Mouse (Mus musculus) hindbrain, embryonic 11.5 days (tissue): ENCODE results near the gene Nkx6-1. TPM values are rescaled to one million over a fixed set of nuclear protein-coding genes. Genes with fewer than 3 reads are reported as not detected.

Source experiments
- ATAC-seq: fragments of 200-750 bp; cut with Nextera tagmentation; 2 replicates; pipeline ENCODE4 v1.8.0; 2017; ENCODE audit warnings: mild to moderate bottlenecking, moderate TSS enrichment, moderate library complexity; ENCODE audit not compliant: low FRiP score
- DNase-seq: peaks from one replicate; pipeline ENCODE4 v3.0.0-alpha.2; 2015; ENCODE audit warnings: low spot score
- H3K27ac ChIP-seq: fragments of 300-500 bp; sonication (generic); 2 replicates; pipeline ENCODE4 v1.5.1; 2014; ENCODE audit warnings: mild to moderate bottlenecking, low read depth, low read length
- H3K27me3 ChIP-seq: fragments of 300-500 bp; sonication (generic); 2 replicates; pipeline ENCODE4 v1.6.1; 2014; ENCODE audit warnings: mild to moderate bottlenecking, low read length, moderate library complexity, mixed read lengths; ENCODE audit not compliant: control insufficient read depth, insufficient read depth
- H3K36me3 ChIP-seq: fragments of 300-500 bp; sonication (generic); 2 replicates; pipeline ENCODE4 v1.6.1; 2014; ENCODE audit warnings: mild to moderate bottlenecking, low read length, moderate library complexity, mixed read lengths; ENCODE audit not compliant: control insufficient read depth, insufficient read depth
- H3K4me1 ChIP-seq: fragments of 300-500 bp; sonication (generic); replicated peaks from 2 replicates; pipeline ENCODE4 v1.6.1; 2014; ENCODE audit warnings: low read length, mixed read lengths; ENCODE audit not compliant: control insufficient read depth, insufficient read depth
- H3K4me2 ChIP-seq: fragments of 300-500 bp; sonication (generic); replicated peaks from 2 replicates; pipeline ENCODE4 v1.6.1; 2014; ENCODE audit warnings: mild to moderate bottlenecking, low read depth, low read length
- H3K4me3 ChIP-seq: fragments of 300-500 bp; sonication (generic); 2 replicates; pipeline ENCODE4 v1.5.1; 2014; ENCODE audit warnings: low read depth, low read length
- H3K9ac ChIP-seq: fragments of 300-500 bp; sonication (generic); 2 replicates; pipeline ENCODE4 v1.6.1; 2014; ENCODE audit warnings: low read depth, low read length
- H3K9me3 ChIP-seq: fragments of 300-500 bp; sonication (generic); 2 replicates; pipeline ENCODE4 v1.6.1; 2016; ENCODE audit warnings: low read length; ENCODE audit not compliant: control insufficient read depth
- WGBS: fragments of 180-500 bp; shearing (Covaris S2); extraction: QIAGEN DNeasy Blood & Tissue Kit; methylation state at CpG from one replicate; pipeline ENCODE4 v1.1.7; 2014; 5-methylcytosine and 5-hydroxymethylcytosine counted together
- polyA plus RNA-seq: library from polyadenylated mRNA; unstranded; fragments of >200 nt; fragmentation: Nextera tagmentation; extraction: Ambion mirVana; gene quantifications from 2 replicates; pipeline ENCODE4 v1.2.1, GENCODE M21; 2014

Gene Nkx6-1
- 9.8 and 14.7 TPM in 2 replicates for polyA plus RNA-seq

DNA sequence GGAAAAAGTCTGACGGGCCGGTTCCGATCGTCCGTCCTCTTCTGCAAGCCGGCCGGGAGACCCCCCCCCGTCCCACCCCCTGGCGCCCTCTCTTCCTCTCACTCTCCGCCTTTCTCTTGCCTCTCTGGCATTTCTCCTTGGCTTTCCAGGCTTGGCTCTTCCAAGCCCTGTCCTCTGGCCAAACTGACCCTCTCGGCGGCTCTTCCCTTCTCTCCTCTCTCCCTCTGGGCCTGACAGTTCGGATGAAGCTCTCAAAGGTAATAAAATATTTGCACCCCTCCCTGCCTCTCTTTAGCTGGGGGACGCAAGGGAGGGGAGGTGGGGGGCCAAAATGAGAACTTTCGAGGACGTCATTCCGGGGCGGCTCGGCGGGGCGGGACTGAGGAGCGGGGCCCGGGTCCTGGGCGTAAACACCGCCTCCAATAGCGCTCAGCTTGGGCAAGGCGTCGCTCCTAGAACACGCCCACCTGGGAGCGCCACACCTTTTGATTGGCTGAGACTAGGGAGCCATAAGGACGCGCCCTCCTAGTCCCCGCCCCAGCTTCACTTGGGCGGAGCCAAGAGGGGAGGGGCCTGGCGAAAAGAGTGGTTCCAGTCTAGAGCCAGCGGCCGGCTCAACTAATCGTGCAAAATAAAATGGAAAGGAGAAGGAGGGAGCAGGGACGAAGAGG is at the start of gene Nkx6-1:
Gene Nkx6-1 (minus strand): TSS at position 52 of the 671 bp plus-strand sequence.
- Histone ChIP-seq H3K4me2 (peak within 1 kb of the TSS; percentile 49), H3K9ac (peak within 1 kb of the TSS; percentile 66), H3K4me3 (peak within 1 kb of the TSS; percentile 54), H3K9me3 (no peaks in the 10 kb centered on the region), H3K36me3 (no peaks in the 10 kb centered on the region), H3K27ac (peak within 1 kb of the TSS; percentile 82), H3K4me1 (peaks cover 11% of the 10 kb centered on the region), H3K27me3 (peaks cover 76% of the 10 kb centered on the region)
- ATAC-seq (peak; percentile 98), DNase-seq (peak; percentile 96)
- WGBS = under 1% methylated on average over 38 of the region's 39 CpGs

DNA sequence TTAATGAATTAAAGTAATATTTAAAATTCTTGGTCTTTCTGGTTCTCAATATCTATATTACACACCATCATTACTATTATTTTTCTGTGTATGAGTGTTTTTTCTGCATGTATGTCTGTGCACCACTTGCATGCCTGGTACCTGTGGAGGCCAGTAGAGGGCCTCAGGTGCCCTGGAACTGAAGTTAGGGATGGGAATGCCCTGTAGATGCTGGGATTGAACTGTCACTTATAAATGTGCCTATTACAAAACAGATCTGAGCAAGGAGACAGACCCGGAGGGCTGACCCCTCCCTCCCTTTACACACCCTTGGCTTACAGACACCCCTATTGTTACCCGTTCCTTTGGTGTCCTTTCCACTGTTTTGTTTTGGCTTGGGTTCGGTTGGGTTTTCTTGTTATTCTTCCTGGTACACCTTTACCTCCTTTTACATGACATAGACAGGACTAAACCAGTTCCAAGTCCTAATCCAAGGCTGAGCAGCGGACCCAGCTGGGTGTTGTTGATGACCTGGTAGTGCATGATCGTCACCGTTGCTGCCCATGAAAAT is 48.3 kb upstream of the Nkx6-1 start:
- no peaks in the 10 kb centered on the region for H3K9me3 ChIP-seq
- no peak overlapping the region for H3K4me2 ChIP-seq
- no peak overlapping the region for H3K9ac ChIP-seq
- no peaks in the 10 kb centered on the region for H3K4me1 ChIP-seq
- 81% methylated on average over 6 of the region's 6 CpGs for WGBS
- H3K27ac ChIP-seq = no peak overlapping the region
- no peak for ATAC-seq
- H3K27me3 ChIP-seq = no peaks in the 10 kb centered on the region
- no peak overlapping the region for H3K4me3 ChIP-seq
- H3K36me3 ChIP-seq = no peaks in the 10 kb centered on the region
- no peak for DNase-seq

DNA sequence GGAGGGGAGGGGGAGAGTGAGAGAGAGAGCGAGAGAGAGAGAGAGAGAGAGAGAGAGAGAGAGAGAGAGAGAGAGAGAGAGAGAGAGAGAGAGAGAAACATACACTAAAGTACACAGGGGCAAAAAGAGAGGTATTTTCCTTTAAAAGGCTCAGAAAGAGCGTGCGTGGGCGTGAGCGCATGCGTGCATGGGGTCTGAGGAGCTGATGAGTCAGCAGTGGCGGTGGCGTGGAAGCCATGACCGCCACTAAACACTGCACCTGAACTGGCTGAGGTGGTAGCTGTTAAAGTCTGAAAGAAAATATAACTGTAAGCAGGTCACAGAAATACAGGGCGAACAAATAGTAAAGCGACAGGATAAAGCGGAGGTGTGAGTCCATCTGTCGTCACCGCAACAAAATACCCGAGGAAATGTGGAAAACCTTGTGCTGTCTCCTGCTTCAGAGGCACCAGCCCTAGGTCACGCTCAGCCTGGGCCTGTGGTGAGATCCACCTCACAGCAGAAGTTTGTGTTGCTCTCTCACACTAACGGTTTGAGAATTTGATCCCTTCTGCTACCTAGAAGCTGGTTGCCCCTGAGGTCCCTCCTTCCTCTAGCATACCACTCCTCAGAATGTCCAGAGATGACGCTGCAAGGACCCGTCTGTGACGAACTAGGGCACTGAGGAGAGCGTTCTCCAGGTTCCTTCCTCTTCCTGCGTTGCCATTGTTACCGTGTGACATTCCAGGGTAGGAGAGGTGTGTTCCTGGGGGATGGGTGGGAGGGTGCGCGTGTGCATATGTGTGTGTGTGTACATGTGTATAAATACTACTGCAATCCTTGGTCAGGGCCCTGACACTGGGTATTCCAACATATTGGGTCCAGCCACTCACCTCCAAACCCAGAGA is 38.8 kb upstream of the Nkx6-1 start:
- Histone ChIP-seq H3K36me3 (no peaks in the 10 kb centered on the region), H3K4me3 (no peak overlapping the region), H3K4me2 (no peak overlapping the region), H3K4me1 (no peaks in the 10 kb centered on the region), H3K9me3 (no peaks in the 10 kb centered on the region), H3K9ac (no peak overlapping the region), H3K27ac (no peak overlapping the region), H3K27me3 (no peaks in the 10 kb centered on the region)
- ATAC-seq = no peak
- 72% methylated on average over 24 of the region's 25 CpGs for WGBS
- no peak for DNase-seq

- ATAC-seq (no peak), DNase-seq (no peak)
- 87% methylated on average over 11 of the region's 11 CpGs for WGBS
- Histone ChIP-seq H3K9ac (no peak overlapping the region), H3K4me1 (no peaks in the 10 kb centered on the region), H3K4me3 (no peak overlapping the region), H3K4me2 (no peak overlapping the region), H3K9me3 (no peaks in the 10 kb centered on the region), H3K36me3 (no peaks in the 10 kb centered on the region), H3K27me3 (no peaks in the 10 kb centered on the region), H3K27ac (no peak overlapping the region)
Observed at GRCm38 (mm10) chr5:101702636-101703035, 37.8 kb upstream of the Nkx6-1 start.

GRCm38 (mm10) chr5:101700607-101701006 is 35.8 kb upstream of the Nkx6-1 start:
- Histone ChIP-seq H3K36me3 (no peaks in the 10 kb centered on the region), H3K9ac (no peak overlapping the region), H3K4me1 (no peaks in the 10 kb centered on the region), H3K4me2 (no peak overlapping the region), H3K4me3 (no peak overlapping the region), H3K9me3 (no peaks in the 10 kb centered on the region), H3K27ac (no peak overlapping the region), H3K27me3 (no peaks in the 10 kb centered on the region)
- peak; percentile 79 for DNase-seq
- ATAC-seq = no peak
- WGBS = 17% methylated on average over 3 of the region's 3 CpGs

- H3K9ac ChIP-seq = no peak overlapping the region
- H3K36me3 ChIP-seq = no peaks in the 10 kb centered on the region
- H3K9me3 ChIP-seq = no peaks in the 10 kb centered on the region
- no peaks in the 10 kb centered on the region for H3K27me3 ChIP-seq
- H3K27ac ChIP-seq = no peak overlapping the region
- H3K4me3 ChIP-seq = no peak overlapping the region
- H3K4me2 ChIP-seq = no peak overlapping the region; the same call in 1 of the 2 replicates
- H3K4me1 ChIP-seq = no peaks in the 10 kb centered on the region
- DNase-seq = peak; percentile 83
- 19% methylated on average over 15 of the region's 15 CpGs for WGBS
- peak; percentile 68; the same call in 1 of the 2 replicates for ATAC-seq
Observed at GRCm38 (mm10) chr5:101688581-101688980, 23.8 kb upstream of the Nkx6-1 start.

DNA sequence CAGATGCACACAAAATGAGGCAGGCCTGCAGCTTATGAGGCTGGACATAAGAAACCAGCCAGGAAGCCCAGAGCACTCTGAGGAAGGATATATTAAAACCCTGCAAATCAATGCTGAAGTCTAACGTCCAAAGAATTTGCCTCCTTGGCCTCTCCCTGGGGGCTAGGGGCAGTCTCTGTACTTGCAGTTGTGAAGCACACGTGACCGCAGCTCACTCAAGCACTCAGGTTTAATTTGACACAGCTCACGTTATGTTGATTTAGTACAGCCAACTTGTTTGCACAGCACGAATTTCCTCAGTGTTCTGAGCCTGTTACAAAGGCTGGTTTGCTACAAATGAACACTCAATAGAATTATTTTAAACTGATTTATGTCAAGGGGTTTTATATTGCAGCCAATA is 18.5 kb upstream of the Nkx6-1 start:
- Histone ChIP-seq H3K9ac (no peak overlapping the region), H3K36me3 (no peaks in the 10 kb centered on the region), H3K4me1 (no peaks in the 10 kb centered on the region), H3K27ac (no peak overlapping the region), H3K4me2 (no peak overlapping the region), H3K27me3 (no peaks in the 10 kb centered on the region), H3K4me3 (no peak overlapping the region), H3K9me3 (no peaks in the 10 kb centered on the region)
- DNase-seq = no peak
- no peak for ATAC-seq
- 54% methylated on average over 5 of the region's 5 CpGs for WGBS

- WGBS = 85% methylated on average over 6 of the region's 6 CpGs
Observed at GRCm38 (mm10) chr5:101680338-101680737, 15.5 kb upstream of the Nkx6-1 start.

More at GRCm38 (mm10) chr5:101680338-101680737, 15.5 kb upstream of the Nkx6-1 start:
- Histone ChIP-seq H3K4me1 (no peaks in the 10 kb centered on the region), H3K36me3 (no peaks in the 10 kb centered on the region), H3K4me3 (no peak overlapping the region), H3K27ac (no peak overlapping the region), H3K9me3 (no peaks in the 10 kb centered on the region), H3K9ac (no peak overlapping the region), H3K4me2 (no peak overlapping the region), H3K27me3 (no peaks in the 10 kb centered on the region)
- DNase-seq (no peak), ATAC-seq (no peak)
